Mouse (Mus musculus) ES-E14 (cell line): ENCODE results near the gene Il4ra.

Experiments
- CHD2 ChIP-seq: IDR thresholded peaks from 2 replicates; pipeline ENCODE4 v1.6.1; 2014; ENCODE audit warnings: mild to moderate bottlenecking, low read depth, low read length, inconsistent platforms
- HCFC1 ChIP-seq: IDR thresholded peaks from 2 replicates; pipeline ENCODE4 v1.6.1; 2012; ENCODE audit warnings: low read length, inconsistent platforms, borderline replicate concordance; ENCODE audit not compliant: insufficient read depth
- MAFK ChIP-seq: IDR thresholded peaks from 2 replicates; pipeline ENCODE4 v1.6.1; 2014; ENCODE audit warnings: mild to moderate bottlenecking, low read depth, low read length, inconsistent platforms; ENCODE audit not compliant: insufficient read depth
- ZC3H11A ChIP-seq: IDR thresholded peaks from 2 replicates; pipeline ENCODE4 v1.6.1; 2012; ENCODE audit warnings: low read depth, mild to moderate bottlenecking, inconsistent platforms, low read length, borderline replicate concordance

DNA sequence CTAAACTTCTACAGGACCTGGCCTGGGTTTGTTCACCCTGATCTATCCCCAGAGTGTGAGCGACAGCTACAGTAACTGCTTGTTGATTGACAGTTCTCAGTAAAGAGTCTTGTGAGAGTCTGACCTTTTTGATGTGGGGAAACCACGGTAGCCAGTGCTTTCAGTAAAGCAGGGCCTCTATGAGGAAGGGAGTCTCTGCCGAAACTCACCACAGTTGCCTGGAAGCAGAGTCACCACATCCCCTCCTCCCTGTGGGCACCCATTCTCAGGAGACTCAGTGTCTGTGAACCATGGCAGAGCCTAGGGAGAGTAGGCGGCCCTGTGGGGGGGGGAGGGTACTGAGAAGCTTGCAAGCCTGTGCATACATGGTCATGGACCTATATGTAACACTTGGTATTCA lies 36.8 kb downstream of the Il4ra start:
- TF ChIP-seq CHD2 (no peak), HCFC1 (no peak), MAFK (no peak), ZC3H11A (no peak)
